Mouse (Mus musculus): ENCODE measurements around the gene Ikzf1. TPM values are rescaled to one million over a fixed set of nuclear protein-coding genes. Genes with fewer than 3 reads are reported as not detected.

The Ikzf1 gene
- polyA plus RNA-seq, 1 experiment from 2014 or later, result 59.1 TPM

DNA sequence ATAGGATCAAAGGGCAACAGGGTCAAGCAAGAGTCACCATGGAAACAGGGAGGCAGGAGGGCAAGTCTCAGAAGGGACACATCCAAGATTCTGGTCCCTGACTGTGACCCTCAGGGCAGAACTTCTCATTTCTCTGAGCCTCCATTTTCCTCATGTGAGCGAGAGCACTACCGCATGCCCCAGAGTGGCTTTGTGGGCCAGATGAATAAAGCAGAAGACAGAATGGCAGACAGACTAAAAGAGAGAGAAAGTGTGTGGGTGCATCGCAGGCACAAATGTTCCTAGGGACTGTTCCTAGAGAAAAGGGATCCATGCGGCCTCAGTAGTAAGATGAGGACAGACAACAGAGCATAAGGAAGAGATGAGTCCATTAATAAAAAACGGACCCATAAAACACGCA, 24.5 kb downstream of the Ikzf1 start:
- H3K4me3 ChIP-seq, result no peak overlapping the region
- H3K9ac ChIP-seq, result no peak overlapping the region
- H3K36me3 ChIP-seq, result peaks cover 92% of the 10 kb centered on the region
- H3K4me2 ChIP-seq, result no peak overlapping the region
- ATAC-seq, result no peak
- H3K4me1 ChIP-seq, result peaks cover 31% of the 10 kb centered on the region
- no peaks in the 10 kb centered on the region for H3K9me3 ChIP-seq (replicated peaks)
- 92% methylated on average over 6 of the region's 6 CpGs for WGBS (ENCODE audit: insufficient replicate concordance)
- no peaks in the 10 kb centered on the region for H3K27me3 ChIP-seq (replicated peaks)
- peak overlapping the region; percentile 36; the same call in 1 of the 2 replicates for H3K27ac ChIP-seq

DNA sequence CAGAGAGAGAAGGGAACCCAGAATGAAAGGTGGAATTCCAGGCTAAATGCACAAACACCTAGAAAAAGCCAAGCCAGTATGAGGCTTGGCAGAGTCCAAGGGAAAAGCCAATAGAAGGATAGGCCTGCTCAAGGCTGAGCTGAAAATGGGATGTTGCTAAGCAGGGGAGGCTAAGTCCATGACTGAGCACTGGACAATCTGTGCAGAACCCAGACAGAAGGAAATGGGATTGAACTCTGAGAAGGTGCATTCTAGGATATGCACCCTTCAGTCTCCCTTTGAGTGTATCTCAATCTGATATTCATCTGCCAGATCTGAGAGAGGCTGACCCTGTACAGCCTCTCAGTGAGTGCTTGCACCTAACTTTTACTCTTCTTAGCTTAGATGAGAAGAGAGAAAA, 25.9 kb downstream of the Ikzf1 start:
- H3K27me3 ChIP-seq (replicated peaks), result no peaks in the 10 kb centered on the region
- no peak overlapping the region for H3K4me3 ChIP-seq
- no peak overlapping the region for H3K4me2 ChIP-seq
- no peak for ATAC-seq
- H3K9ac ChIP-seq, result no peak overlapping the region
- peaks cover 33% of the 10 kb centered on the region for H3K4me1 ChIP-seq
- H3K9me3 ChIP-seq (replicated peaks), result no peaks in the 10 kb centered on the region
- peaks cover 90% of the 10 kb centered on the region for H3K36me3 ChIP-seq
- H3K27ac ChIP-seq, result peak overlapping the region; percentile 22; the same call in 1 of the 2 replicates

DNA sequence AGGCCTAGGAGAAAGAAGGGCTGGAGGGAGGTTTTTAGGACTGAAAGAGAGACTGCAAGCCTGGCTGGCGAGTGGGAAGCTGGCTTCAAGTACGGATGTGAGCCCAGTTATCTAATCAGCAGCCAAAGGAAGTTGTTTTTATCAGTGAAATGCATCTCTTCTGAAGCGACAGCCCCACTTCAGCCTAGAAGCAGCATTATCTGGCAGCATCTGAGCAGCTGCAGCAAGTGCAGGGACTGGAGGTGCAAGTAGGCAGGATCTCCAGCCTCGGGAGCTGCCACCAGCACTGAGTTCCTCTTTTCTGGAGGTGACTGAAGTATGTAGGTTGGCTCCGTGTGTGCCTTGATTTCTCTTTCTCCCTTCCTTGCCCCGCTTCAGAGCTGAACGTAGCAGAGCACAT, 26.9 kb downstream of the Ikzf1 start:
- 0 out of 2 replicates have a peak, but pooled peaks have one; percentile 17 for ATAC-seq
- H3K4me3 ChIP-seq, result no peak overlapping the region
- H3K9ac ChIP-seq, result no peak overlapping the region
- WGBS (ENCODE audit: insufficient replicate concordance), result 36% methylated on average over 7 of the region's 7 CpGs
- no peaks in the 10 kb centered on the region for H3K9me3 ChIP-seq (replicated peaks)
- H3K4me1 ChIP-seq, result peaks cover 41% of the 10 kb centered on the region
- no peak overlapping the region for H3K27ac ChIP-seq
- H3K4me2 ChIP-seq, result no peak overlapping the region
- H3K27me3 ChIP-seq (replicated peaks), result no peaks in the 10 kb centered on the region
- H3K36me3 ChIP-seq, result peaks cover 90% of the 10 kb centered on the region

DNA sequence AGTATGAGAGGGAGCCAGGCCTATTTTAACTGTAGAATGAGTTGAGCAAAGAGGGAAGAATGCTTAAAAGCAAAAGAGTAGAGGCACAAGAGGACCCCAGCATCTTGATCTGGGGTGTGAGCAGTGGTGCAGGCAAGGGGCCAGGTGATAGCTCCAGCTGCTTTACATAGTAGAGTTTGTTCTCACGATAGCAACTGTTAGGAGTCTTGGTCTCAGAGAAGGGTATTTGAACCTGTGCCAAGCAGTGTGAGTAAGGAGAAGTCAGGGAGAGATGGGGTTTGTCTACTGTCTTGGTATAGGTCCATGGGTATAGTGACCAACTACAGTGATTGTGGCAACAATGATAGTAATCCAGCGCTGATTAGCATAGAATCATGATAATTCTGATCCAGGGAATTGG, 29.9 kb downstream of the Ikzf1 start:
- H3K4me1 ChIP-seq, result peaks cover 60% of the 10 kb centered on the region
- WGBS (ENCODE audit: insufficient replicate concordance), result 79% methylated on average over 2 of the region's 2 CpGs

DNA sequence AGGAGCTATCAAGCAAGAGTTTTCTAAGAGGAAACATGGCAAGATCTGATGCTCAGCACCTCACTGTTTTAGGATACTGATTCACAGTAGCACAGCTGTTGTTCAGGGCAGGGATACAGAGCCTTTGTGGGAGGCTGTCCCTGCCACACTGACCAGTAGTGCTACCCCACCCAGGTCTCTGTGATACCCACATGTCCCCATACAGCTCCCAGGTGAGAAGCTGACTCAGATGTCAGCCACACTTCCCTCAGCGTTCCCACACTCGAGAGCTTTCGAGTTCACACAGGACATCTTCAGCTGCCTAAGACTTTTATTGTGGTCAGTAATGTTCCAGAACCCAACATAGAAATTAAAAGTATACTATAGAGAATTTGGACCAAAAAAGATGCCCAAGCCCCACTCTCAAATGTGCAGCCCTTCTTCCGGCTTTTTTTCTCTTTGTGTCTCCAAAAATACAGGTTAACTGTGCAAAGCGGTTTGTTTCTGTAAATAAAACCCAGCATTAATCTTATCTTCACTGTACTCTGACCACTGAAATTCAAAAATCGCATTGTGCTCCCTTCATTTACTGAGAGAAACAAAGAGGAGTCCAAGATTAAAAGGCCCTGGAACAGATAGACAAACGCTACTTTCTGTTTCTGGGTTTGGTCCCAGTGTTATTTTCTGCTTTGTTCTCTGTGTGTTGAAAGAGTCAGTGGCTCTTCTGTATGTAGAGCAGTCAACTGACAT, 31.3 kb downstream of the Ikzf1 start:
- WGBS (ENCODE audit: insufficient replicate concordance), result 77% methylated on average over 7 of the region's 7 CpGs
- H3K4me2 ChIP-seq, result no peak overlapping the region
- no peaks in the 10 kb centered on the region for H3K27me3 ChIP-seq (replicated peaks)
- H3K9ac ChIP-seq, result no peak overlapping the region
- ATAC-seq, result no peak
- H3K36me3 ChIP-seq, result peaks cover 87% of the 10 kb centered on the region
- H3K4me1 ChIP-seq, result peaks cover 49% of the 10 kb centered on the region
- no peak overlapping the region for H3K4me3 ChIP-seq
- H3K9me3 ChIP-seq (replicated peaks), result no peaks in the 10 kb centered on the region
- H3K27ac ChIP-seq, result peak overlapping the region; percentile 21; the same call in 1 of the 2 replicates

More for the DNA sequence above, 29.9 kb downstream of the Ikzf1 start:
- Histone ChIP-seq H3K9me3 (replicated peaks) (no peaks in the 10 kb centered on the region), H3K36me3 (peaks cover 89% of the 10 kb centered on the region), H3K4me2 (no peak overlapping the region), H3K27ac (0 out of 2 replicates have a peak overlapping the region, but pooled peaks have one; percentile 8), H3K9ac (no peak overlapping the region), H3K27me3 (replicated peaks) (no peaks in the 10 kb centered on the region), H3K4me3 (no peak overlapping the region)
- no peak for ATAC-seq

DNA sequence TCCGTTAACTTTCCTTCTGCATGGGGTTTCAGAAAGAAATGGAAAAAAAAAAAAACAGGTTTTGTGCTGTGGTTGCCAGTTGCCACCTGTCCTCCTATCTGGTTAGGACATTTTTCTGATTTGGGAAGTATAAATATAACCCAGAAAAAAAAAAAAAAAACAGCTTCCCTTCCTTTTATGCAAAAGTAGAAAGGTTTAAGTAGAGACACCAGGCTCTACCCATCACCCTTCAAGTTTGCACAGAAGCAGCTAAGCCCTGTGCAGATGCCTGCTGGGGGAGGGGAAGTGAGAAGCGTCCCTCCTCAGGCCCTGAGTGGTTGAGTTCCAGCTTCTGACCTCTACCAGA, 31.9 kb downstream of the Ikzf1 start:
- H3K36me3 ChIP-seq, result peaks cover 87% of the 10 kb centered on the region
- H3K27ac ChIP-seq, result no peak overlapping the region
- no peak overlapping the region for H3K9ac ChIP-seq
- H3K4me2 ChIP-seq, result no peak overlapping the region
- no peak for ATAC-seq
- 73% methylated on average over 2 of the region's 2 CpGs for WGBS (ENCODE audit: insufficient replicate concordance)
- no peak overlapping the region for H3K4me3 ChIP-seq
- no peaks in the 10 kb centered on the region for H3K27me3 ChIP-seq (replicated peaks)
- H3K9me3 ChIP-seq (replicated peaks), result no peaks in the 10 kb centered on the region
- H3K4me1 ChIP-seq, result peaks cover 47% of the 10 kb centered on the region

DNA sequence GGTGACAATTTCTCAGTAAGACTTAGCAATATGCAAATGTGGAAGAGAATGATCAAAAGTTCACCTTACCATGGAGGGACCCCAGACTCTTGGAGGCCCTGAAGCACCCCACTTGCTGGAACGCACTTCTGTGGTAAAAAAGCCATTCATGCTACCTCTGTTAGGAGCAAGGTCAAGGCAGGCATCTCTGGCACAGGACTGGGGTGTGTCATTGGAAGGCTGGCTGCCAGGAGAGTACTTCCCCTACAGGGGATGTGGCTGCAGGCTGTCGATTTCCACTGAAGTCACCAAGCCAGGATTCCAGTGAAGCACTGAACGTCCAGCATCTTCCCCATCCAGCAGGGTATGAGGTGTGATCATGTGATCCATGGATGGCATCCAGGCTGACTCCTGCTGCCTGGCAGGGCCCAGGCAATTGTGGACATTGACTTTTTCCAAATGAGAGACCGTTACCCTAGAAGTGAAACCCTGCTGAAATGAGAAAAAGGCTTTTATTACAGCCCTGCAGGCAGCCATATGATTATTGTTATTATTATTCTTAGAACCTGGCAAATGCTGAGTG, 32.9 kb downstream of the Ikzf1 start:
- Histone ChIP-seq H3K4me1 (peaks cover 53% of the 10 kb centered on the region), H3K36me3 (peaks cover 87% of the 10 kb centered on the region), H3K9ac (no peak overlapping the region), H3K4me3 (no peak overlapping the region), H3K27ac (peak overlapping the region; percentile 34; the same call in 1 of the 2 replicates), H3K9me3 (replicated peaks) (no peaks in the 10 kb centered on the region), H3K27me3 (replicated peaks) (no peaks in the 10 kb centered on the region), H3K4me2 (no peak overlapping the region)
- ATAC-seq, result no peak
- 76% methylated on average over 4 of the region's 4 CpGs for WGBS (ENCODE audit: insufficient replicate concordance)

DNA sequence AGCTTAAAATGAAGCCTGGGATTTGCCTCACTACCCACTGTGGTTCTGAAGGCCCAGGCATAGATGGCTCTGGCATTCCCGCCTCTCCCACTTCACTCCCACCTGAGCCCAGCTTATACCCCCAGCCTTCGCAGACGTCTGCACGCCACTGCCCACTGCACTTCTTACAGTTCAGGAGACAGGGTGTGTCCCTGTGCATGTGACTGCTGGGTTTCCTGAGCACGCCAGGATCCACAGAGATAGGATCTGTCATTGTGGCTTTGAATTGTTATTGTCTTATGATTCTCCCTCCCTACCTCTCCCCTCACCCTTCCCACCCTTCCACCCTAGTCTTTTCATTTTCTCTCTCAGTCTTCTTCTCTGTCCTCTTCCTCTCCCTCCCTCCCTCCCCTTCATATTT, 34.9 kb downstream of the Ikzf1 start:
- Histone ChIP-seq H3K9me3 (replicated peaks) (no peaks in the 10 kb centered on the region), H3K4me2 (no peak overlapping the region), H3K27me3 (replicated peaks) (no peaks in the 10 kb centered on the region), H3K27ac (peak overlapping the region; percentile 50; the same call in 1 of the 2 replicates), H3K9ac (peak overlapping the region; percentile 40; the same call in 1 of the 2 replicates), H3K4me1 (peaks cover 67% of the 10 kb centered on the region), H3K4me3 (no peak overlapping the region), H3K36me3 (peaks cover 86% of the 10 kb centered on the region)
- ATAC-seq, result peak; percentile 72
- WGBS (ENCODE audit: insufficient replicate concordance), result 36% methylated on average over 5 of the region's 5 CpGs

DNA sequence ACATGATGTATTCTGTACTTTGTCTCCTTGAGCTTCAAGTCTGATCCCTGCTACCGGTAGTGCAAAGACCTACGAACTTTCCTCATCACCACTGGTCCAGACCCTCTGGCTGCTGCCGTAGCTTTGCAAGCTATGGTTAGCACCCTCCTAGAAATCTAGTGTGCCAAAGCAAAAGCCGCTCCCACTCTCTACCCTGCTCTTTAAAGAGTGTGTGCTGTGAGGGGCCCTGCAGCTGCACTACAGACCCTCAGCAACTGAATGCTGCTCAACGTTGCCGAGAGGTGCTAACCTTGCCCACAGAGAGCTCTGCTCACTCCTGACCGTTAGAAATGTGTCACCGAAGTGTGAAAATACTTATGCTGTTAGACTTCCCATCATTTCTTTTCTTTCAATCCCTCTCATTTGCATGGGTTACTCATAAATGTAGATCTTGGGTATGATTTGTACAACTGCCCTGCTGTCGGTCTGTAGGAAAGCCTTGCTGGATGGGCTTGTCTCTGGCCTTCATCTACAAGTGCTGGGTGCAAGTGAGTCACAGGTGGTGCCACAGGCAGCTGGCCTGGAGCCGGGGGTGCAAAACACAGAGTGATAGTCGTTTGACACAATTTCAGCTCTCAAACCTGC, 40.6 kb downstream of the Ikzf1 start:
- Histone ChIP-seq H3K4me3 (no peak overlapping the region), H3K4me1 (peaks cover 86% of the 10 kb centered on the region), H3K9me3 (replicated peaks) (no peaks in the 10 kb centered on the region), H3K27me3 (replicated peaks) (no peaks in the 10 kb centered on the region), H3K4me2 (no peak overlapping the region), H3K36me3 (peaks cover 68% of the 10 kb centered on the region), H3K9ac (peak overlapping the region; percentile 45; the same call in 1 of the 2 replicates), H3K27ac (peak overlapping the region; percentile 100)
- no peak for ATAC-seq
- WGBS (ENCODE audit: insufficient replicate concordance), result 71% methylated on average over 11 of the region's 11 CpGs

DNA sequence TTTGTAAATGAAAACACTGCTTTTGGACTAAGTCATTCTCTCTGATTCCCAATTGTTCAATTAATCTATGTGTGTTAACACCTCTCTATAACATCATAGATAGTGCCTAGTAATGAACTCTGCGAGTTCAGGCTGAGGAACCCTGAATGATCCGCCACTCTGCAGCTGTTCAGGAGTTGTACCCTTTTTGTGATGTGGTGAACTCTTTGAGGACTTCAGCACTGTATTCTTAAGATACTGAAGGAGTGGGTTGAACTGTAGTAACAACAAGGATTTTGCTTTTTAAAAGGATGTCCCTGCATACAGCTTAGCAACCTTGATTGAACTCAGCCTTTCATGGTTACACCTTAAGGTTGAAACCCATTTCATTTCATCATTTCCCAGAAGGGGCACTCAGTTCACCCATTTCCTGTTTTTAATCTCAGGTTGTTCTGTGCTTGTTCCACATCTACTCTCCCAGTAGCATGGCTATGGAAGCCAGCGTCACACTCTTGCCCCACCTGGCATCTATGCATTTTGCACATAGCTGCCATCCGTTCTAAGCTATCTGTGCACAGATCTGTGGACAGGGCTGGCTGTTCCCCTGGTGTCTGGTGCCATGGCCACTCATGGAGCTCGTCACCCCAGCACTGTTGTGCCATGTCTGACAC, 41.2 kb downstream of the Ikzf1 start:
- 70% methylated on average over 5 of the region's 5 CpGs for WGBS (ENCODE audit: insufficient replicate concordance)
- peak overlapping the region; percentile 100 for H3K27ac ChIP-seq
- no peak for ATAC-seq

DNA sequence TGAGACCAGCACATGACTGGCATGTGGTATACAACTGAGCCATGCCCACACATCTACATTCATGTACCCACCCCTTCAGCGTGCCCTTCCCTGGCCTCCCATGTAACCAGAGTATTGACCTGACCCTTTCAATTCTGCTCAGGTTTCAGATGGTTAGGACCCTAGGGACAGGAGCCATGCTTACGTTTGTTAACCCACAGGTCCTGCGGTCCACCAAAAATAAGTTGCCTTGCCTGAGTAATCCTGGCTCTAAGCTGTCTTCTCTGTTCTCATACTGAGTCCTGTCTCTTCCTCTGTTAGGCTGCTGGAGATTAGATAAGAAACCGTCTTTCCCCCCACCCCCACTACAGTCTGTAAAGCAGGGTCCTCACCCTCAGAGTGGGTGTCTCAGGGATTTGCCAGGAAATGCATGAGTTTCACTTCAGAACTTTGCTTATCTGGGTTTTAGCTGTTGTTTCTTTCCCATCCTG, 42.0 kb downstream of the Ikzf1 start:
- WGBS (ENCODE audit: insufficient replicate concordance), result 34% methylated on average over 4 of the region's 4 CpGs
- peak overlapping the region; percentile 10 for H3K4me2 ChIP-seq
- H3K36me3 ChIP-seq, result peaks cover 61% of the 10 kb centered on the region
- no peak for ATAC-seq
- H3K4me3 ChIP-seq, result no peak overlapping the region
- peak overlapping the region; percentile 45 for H3K9ac ChIP-seq
- H3K27ac ChIP-seq, result peak overlapping the region; percentile 100
- H3K27me3 ChIP-seq (replicated peaks), result no peaks in the 10 kb centered on the region
- peaks cover 97% of the 10 kb centered on the region for H3K4me1 ChIP-seq
- H3K9me3 ChIP-seq (replicated peaks), result no peaks in the 10 kb centered on the region

More for the DNA sequence above, 41.2 kb downstream of the Ikzf1 start:
- no peaks in the 10 kb centered on the region for H3K27me3 ChIP-seq (replicated peaks)
- H3K9me3 ChIP-seq (replicated peaks), result no peaks in the 10 kb centered on the region
- H3K36me3 ChIP-seq, result peaks cover 66% of the 10 kb centered on the region
- H3K4me3 ChIP-seq, result no peak overlapping the region
- peak overlapping the region; percentile 10 for H3K4me2 ChIP-seq
- H3K9ac ChIP-seq, result peak overlapping the region; percentile 45
- H3K4me1 ChIP-seq, result peaks cover 93% of the 10 kb centered on the region

Data from liver, embryonic 12.5 days (tissue).